Mouse (Mus musculus) embryonic fibroblast, embryonic 13.5 days (primary cell): ENCODE data around the gene Lurap1l.

ENCODE experiments used
- CTCF ChIP-seq: IDR thresholded peaks from 2 replicates; pipeline ENCODE4 v1.5.1; 2011; ENCODE audit warnings: mild to moderate bottlenecking, control low read depth, low read length, moderate library complexity, borderline replicate concordance; ENCODE audit not compliant: insufficient read depth
- POLR2A ChIP-seq: IDR thresholded peaks from 2 replicates; pipeline ENCODE4 v1.6.1; 2011; ENCODE audit warnings: low read depth, mild to moderate bottlenecking, control low read depth, low read length, moderate library complexity

DNA sequence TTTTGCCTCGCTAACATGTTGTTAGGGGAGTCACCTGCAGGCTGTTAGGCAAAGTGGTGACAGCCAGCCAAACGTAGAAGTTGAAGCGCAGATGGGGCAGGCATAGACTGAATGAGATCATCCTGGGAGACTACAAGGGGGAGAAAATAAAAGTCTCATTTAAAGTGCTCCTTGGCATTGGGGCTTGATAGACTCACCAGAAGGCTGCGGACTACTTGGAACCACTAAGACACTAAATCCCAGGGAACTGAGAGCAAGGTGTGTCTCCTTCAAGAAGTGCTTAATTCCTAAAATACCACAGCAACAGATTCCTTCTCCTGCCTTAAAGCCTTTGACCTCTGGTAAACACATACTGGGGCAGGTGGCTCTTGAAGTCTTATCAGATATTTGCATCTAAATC lies 35.4 kb upstream of the Lurap1l start:
- TF ChIP-seq CTCF (no peak), POLR2A (no peak)
